Mouse (Mus musculus): ENCODE data around the gene Dlg4. TPM values are rescaled to one million over a fixed set of nuclear protein-coding genes. Genes with fewer than 3 reads are reported as not detected.
A peak's percentile ranks its signal among the peaks of the same experiment; 100 is the strongest.

Gene Dlg4
- total RNA-seq, 2 experiments from 2014 or later, result 846 to 862 TPM

- peak in 1 of 2 experiments; percentile 49 for DNase-seq (ENCODE audit: low spot score in 2 of 2)
Observed at GRCm38 (mm10) chr11:70019495-70020021, 2.8 kb downstream of the Dlg4 start.

- peak in 1 of 2 experiments; percentile 65 for DNase-seq (ENCODE audit: low spot score in 2 of 2)
Observed at GRCm38 (mm10) chr11:70020022-70020631, 3.4 kb downstream of the Dlg4 start.

GRCm38 (mm10) chr11:70020731-70021263 lies 4.1 kb downstream of the Dlg4 start:
- peak; percentile 65 to 86 for DNase-seq (ENCODE audit: low spot score in 2 of 2)

GRCm38 (mm10) chr11:70021264-70022132 lies 4.8 kb downstream of the Dlg4 start:
- peak; percentile 96 to 98 for DNase-seq (ENCODE audit: low spot score in 2 of 2)

- DNase-seq (ENCODE audit: low spot score in 2 of 2), result no peak
Observed at GRCm38 (mm10) chr11:70023481-70024150, 6.9 kb downstream of the Dlg4 start.

GRCm38 (mm10) chr11:70024151-70024514 lies 7.4 kb downstream of the Dlg4 start:
- DNase-seq (ENCODE audit: low spot score in 2 of 2), result no peak

- no peak for DNase-seq (ENCODE audit: low spot score in 2 of 2)
Observed at GRCm38 (mm10) chr11:70026689-70027088, 9.9 kb downstream of the Dlg4 start.

- no peak for DNase-seq (ENCODE audit: low spot score in 2 of 2)
Observed at GRCm38 (mm10) chr11:70027397-70027796, 10.7 kb downstream of the Dlg4 start.

GRCm38 (mm10) chr11:70028401-70029129 lies 11.8 kb downstream of the Dlg4 start:
- no peak for DNase-seq (ENCODE audit: low spot score in 2 of 2)

GRCm38 (mm10) chr11:70029130-70029801 lies 12.5 kb downstream of the Dlg4 start:
- DNase-seq (ENCODE audit: low spot score in 2 of 2), result peak; percentile 85 to 88

- DNase-seq (ENCODE audit: low spot score in 2 of 2), result no peak
Observed at GRCm38 (mm10) chr11:70029829-70030550, 13.2 kb downstream of the Dlg4 start.

GRCm38 (mm10) chr11:70030651-70031320 lies 14.0 kb downstream of the Dlg4 start:
- no peak for DNase-seq (ENCODE audit: low spot score in 2 of 2)

- no peak for DNase-seq (ENCODE audit: low spot score in 2 of 2)
Observed at GRCm38 (mm10) chr11:70031321-70031670, 14.6 kb downstream of the Dlg4 start.

- no peak for DNase-seq (ENCODE audit: low spot score in 2 of 2)
Observed at GRCm38 (mm10) chr11:70038174-70038573, 21.4 kb downstream of the Dlg4 start.

- DNase-seq (ENCODE audit: low spot score in 2 of 2), result no peak
Observed at GRCm38 (mm10) chr11:70039631-70040030, 22.9 kb downstream of the Dlg4 start.

GRCm38 (mm10) chr11:70040184-70040583 lies 23.4 kb downstream of the Dlg4 start:
- DNase-seq (ENCODE audit: low spot score in 2 of 2), result no peak

GRCm38 (mm10) chr11:70042309-70043085 lies 25.8 kb downstream of the Dlg4 start:
- DNase-seq (ENCODE audit: low spot score in 2 of 2), result no peak

- DNase-seq (ENCODE audit: low spot score in 2 of 2), result no peak
Observed at GRCm38 (mm10) chr11:70043665-70044064, 26.9 kb downstream of the Dlg4 start.

All from layer of hippocampus, adult 18-20 months (tissue).